Mouse (Mus musculus) frontal cortex, adult 2 months (tissue): ENCODE results near the gene Cox8a. TPM values are rescaled to one million over a fixed set of nuclear protein-coding genes. Genes with fewer than 3 reads are reported as not detected.

ENCODE experiments used
- DNase-seq, 2 experiments: peaks; one replicate each; pipeline ENCODE4 v3.0.0; 2022; ENCODE audit warnings: low spot score in 1 of 2; ENCODE audit errors: extremely low spot score in 1 of 2
- polyA plus RNA-seq: library from polyadenylated mRNA; depleted of rRNA; stranded (reverse); fragments of >200 nt; gene quantifications from 2 replicates; pipeline ENCODE4 v1.2.3, GENCODE M21; 2012; rRNA removed

The Cox8a gene
- polyA plus RNA-seq: 1,156 and 1,379 TPM in 2 replicates

DNA sequence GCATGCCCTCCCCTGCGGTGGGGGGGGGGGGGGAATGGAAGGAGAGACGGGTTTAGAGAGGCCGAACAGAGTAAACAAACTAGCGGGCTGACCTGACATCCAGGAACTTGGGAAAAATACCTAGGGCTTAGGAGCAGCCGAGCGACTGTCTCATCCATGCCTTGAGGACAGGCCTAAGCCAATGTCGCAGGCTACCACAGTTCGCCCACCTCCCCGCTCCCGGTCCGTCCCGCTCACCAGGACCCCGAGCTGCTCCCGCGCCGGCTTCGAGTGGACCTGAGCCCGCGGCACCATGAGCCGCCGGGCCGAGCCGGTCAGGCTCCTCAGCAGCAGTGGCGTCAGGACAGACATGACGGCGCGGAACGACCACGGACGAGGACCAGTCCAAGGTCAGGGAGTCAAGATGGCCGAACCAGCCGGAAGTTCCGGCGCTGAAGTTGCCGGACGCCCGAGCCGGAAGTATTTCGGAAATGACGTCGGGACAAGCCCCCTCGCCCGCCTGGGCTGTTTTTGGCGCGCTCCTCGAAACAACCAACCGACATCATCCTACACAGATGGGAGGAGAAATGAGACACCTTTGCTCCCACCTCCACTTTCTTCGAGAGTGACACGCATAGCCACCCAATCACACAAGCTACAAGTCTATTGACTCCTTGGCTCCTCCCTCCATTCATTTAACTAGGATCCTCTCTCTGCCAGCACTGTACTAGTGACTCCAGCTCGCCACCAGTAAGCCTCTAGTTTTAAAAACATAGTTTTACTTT is at the start of gene Cox8a:
Cox8a (minus strand) TSS at position 455 of the 764 bp plus-strand sequence.
- DNase-seq: peak; percentile 97 to 98

GRCm38 (mm10) chr19:7266421-7266831 is 49.0 kb upstream of the Cox8a start:
- DNase-seq: no peak

DNA sequence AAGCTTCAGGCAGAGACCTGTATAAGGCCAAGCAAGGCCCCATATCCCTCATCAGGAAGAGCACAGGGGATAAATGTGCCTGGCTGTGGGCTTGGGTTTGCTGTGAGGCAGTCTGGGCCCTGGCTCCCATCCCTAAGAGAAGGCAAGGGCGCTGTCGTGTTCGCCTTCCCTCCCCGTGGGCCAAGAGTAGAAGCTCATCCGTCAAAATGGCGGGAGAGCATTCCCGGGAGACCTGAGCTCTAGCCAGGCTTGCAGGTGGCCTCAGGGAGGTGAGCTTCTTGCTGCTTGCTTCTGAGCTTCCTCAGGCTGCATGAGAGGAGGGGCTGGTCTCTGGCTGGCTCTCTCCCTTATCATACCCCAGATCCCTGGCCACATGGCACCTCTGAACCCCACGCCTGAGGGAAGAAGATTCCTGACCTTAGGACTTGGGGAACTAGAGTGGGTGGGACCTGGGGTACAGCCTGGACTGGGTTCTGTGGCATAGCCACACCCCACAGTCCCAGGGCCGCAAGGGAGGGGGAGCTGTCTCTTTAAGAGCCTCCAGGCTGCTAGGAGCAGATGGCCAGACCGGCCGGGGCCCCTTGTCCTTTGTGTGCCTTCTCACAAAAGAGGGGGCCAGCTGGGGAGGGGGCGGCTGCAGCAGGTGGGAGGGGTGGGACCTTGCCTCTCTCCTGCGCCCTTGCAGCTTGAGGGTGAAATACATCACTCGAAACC is 48.2 kb upstream of the Cox8a start:
- no peak for DNase-seq

DNA sequence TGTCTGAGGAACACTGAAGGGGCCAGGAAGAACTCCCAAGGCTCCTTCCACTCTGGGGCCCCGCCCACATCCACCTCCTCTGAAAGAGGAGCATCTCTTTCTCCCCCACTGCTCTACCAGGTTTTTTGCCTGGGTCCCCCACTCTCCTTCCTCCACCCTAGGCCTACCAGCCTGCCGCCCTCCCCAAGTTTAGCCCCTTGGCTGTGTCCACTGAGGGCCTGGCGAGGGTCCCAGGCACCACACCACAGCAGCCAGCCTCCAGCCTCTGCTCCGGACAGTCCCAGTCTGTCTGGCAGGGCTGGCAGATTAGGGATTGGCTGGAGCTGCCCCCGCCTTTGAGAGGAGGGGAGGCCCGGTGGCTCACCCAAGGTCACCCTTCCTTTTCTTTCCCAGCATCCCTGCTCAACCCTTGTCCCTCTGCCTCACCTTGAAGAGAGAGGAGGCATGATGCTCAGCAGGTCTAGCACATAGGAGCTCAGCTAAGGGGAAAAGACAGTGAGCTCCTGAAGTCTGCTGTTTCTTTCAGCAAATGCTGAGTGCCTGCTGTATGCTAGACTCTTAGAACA is 47.4 kb upstream of the Cox8a start:
- no peak for DNase-seq

- DNase-seq: peak in 1 of 2 experiments; percentile 88
Observed at GRCm38 (mm10) chr19:7264088-7264765, 46.8 kb upstream of the Cox8a start.

GRCm38 (mm10) chr19:7262592-7262991 is 45.2 kb upstream of the Cox8a start:
- DNase-seq: no peak

DNA sequence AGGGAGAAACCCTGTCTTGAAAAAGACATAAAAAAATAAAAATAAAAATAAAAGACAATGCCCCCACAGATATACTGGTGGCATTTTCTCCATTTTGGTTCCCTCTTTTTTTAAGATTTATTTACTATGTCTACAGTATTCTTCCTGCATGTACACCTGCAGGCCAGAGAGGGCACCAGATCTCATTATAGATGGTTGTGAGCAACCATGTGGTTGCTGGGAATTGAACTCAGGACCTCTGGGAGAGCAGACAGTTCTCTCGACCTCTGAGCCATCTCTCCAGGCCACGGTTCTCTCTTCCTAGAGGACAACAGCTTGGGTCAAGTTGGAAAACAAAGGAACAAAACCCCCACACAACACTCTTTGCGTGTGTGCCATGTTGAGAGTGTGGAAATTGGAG is 44.5 kb upstream of the Cox8a start:
- DNase-seq: no peak

DNA sequence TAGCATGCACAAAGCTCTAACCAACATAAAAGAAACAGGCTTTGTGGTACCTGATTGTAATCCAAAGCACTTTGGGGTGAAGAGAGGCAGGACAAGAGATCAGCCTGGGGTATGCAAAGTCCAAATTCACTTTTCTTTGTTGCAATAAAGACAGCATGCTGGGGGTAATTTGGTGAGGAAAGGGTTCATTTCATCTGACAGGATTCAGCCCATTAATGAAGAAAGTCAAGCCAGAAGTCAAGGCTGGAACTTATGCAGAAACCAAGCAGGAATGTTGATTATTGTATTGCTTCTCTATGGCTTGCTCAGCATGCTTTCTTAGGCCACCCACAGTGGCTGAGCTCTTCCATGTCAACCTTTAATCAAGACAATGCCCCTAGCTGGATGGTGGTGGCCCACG is 44.1 kb upstream of the Cox8a start:
- no peak for DNase-seq

DNA sequence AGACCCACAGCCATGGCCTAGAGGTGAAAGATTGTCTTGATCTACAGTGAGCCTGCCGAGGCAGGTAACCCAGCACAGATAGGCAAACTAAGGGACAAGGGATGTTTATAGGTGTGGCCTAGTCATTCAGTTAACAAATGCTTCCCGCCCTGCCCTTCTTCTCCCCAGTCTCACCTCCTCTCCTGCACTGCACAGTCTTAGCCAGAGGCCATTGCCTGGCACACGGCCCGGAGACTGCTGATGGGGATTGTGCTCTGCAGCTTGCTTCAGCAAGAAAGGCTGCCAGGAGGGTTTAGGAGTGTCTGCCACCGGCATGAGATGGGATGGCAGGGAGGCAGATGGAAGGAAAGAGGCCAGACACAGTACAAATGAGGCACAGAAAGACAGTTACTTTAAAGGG is 40.5 kb upstream of the Cox8a start:
- DNase-seq: no peak

GRCm38 (mm10) chr19:7246021-7246420 is 28.6 kb upstream of the Cox8a start:
- no peak for DNase-seq

- DNase-seq: peak; percentile 83 to 92
Observed at GRCm38 (mm10) chr19:7240782-7241690, 23.6 kb upstream of the Cox8a start, which contains the start of gene Naa40. Naa40 (minus strand) TSS chr19:7241183.

GRCm38 (mm10) chr19:7240291-7240690 is 22.9 kb upstream of the Cox8a start:
- no peak for DNase-seq

DNA sequence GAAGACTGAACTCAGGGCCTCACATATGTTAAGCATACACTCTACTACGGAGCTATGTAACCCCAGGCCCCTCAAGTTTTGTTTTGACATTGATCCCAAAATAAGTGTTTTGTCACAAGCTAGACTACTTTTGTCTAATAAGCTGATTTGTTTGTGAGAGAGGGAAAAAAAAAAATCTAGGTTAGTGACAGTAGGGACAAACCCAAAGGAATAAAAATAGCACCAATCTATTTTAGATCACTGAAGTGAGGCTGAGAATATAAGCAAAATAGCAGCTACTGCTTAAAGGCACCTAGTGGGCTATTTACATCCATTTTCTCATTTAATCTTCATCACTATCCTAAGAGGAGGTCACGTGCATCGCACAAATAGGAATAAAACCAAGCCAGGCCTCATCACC is 22.2 kb upstream of the Cox8a start:
- DNase-seq: no peak

DNA sequence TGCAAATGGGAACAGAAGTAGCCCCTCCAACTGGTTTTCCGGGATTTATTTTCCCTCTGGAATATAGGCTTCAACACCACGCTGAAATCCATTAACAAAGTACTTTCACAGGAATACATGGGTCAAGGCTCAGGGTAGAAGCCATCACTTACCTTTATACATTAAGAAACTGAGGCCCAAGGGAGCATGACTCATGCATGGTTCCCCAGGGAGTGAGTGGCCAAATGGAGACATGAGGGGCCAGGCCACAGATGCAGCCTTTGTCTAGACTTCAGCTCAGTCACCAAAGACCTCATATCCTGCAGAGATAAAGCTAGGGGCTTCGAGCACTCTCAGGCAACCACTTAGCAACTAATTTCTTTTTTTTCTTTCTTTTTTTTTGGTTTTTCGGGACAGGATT is 19.3 kb upstream of the Cox8a start:
- no peak for DNase-seq

DNA sequence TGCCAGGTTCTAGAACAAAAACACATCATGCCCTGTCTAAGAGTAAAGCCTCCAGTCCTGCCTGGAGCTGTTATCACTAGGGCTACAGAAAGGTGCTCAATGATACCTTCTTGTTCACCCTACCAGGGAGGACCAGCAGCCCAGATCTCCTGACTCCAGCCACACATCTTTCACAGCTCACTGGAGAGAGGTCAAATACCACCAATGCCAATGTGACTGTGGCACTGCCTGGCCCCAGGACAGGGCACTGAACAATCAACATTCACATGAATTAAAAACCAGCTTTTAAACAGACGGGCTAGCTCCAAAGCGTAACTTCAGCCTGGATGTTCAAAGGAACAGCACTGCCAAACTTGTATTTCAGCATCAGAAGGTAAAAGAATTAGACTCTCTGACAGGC is 18.6 kb upstream of the Cox8a start:
- no peak for DNase-seq

- DNase-seq: no peak
Observed at GRCm38 (mm10) chr19:7235461-7235860, 18.0 kb upstream of the Cox8a start.

DNA sequence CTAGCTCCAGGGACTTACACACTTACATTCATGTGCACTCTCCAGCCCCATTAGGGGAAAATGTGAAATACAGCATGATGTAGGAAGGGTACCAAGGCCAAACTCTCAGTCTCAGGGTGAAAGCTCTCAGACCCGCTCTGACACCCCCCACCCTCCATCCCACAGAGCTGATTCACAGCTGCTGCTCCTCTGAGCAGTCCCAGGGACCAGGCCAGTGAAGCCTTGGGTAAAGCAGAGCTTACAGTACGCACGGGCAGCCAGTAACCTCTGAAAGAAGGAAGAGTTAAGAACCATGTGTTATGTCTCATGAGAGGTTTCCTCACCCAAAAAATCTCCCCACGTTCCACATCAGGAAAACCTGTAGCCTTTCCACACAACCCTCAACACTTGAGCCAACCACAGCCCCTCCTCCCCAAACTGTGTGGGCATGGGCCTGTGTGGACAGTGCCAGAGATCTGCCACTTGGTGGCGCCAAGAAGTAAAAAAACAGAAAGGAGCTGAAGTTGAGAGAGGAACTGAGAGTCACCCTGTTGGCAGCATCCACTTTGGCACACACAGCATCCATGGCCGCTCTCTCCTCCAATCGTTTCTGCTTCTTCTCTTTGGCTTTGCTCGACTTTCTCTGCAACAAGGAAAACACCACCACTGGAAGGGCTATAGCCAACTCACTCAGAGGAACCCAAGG is 17.3 kb upstream of the Cox8a start:
- DNase-seq: peak; percentile 78 to 90

DNA sequence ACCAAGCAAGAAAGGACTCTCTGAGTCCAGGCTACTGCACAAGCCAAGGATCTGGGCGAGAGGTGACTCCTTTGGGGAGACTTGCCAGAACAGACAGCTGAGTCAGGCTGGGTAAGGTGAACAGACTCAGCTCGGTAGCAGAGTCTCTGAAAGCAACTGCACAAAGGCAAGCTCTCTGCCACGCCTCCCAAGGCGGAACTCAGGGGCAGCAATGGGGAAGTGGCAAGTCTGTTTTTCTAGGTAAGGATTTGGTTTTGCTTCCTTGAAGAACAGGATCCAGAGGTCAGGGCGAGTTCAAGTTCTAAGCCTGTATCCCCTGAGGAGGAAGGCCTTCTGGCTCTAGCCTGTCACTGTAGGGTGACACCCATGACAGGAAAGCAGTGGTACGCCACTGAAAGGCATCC is 9.1 kb upstream of the Cox8a start:
- no peak for DNase-seq

DNA sequence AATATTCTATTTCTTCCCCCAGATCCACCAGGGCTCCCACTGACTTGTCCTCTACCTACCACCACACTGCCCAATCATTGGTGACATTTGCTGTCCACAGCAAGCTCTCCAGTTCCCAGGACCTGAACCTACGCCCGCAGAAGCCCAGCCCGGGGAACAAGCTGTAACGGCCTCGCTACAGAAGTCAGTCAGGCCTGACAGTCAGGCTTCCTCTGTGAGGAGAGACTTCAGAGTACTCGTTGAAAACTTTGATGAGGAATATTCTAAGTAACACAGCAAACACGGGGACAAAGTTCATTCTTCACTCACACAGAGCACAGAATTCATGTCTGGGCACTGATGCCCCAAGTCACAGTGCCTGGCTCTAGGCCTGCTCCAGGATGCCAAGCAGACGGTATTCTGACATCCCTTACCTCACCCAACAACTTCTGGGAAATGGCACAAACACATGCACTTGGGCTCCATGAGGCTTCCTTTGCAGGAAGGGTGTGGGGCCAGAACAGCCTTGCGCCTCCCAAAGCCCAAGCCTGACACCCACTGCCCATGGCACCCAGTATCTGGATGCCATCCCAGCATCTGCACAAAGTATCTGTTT is 7.8 kb upstream of the Cox8a start:
- DNase-seq: no peak
